Mouse (Mus musculus): Measurements from ENCODE around the gene Hmgb3.

DNA sequence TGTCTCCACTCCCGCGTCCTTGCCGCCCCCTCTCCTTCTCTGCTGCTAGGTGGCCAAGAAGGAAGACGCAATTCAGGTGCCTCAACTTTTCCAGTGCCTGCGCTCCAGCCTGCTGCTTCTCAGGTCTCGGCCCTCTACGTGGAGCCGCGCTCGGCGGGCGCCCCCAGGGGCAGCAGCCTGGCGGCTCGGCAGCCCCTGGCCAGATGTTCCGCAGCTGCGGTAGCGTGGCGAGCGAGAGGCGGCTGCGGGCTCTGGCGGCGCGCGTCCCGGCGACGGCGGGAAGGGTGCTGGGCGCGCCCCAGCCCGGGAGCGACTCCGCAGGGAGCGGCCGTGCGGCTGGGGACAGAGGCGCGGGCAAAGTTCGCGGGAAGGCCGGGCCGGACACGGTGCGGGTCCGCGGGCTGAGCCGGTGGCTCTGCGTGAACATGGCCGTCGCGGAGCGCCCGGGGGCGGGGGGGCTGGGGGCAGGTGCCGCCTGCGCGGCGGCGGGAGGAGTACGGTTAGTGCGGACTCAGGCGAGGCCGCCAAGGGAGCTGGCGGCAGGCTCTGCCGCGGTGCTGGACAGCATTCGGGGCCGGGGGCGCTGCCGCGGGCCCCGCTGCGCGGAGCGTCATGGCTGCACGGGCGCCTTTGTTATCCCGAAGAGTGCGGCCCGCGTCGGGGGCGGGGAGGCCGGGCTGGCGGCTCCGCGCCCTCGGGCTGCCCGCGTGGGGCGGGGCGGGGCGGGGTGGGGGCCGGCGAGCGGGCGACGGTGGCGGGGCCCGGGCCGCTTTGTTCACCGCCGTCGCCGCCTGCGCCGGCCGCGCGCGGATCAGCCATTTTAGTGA is 610 bp downstream of the Hmgb3 start:
- TF ChIP-seq CTCF (IDR thresholded peaks at IDR 0.05; ENCODE audit: control insufficient read depth, insufficient read depth, low read length) (no peak), POLR2A (IDR thresholded peaks at IDR 0.05; ENCODE audit: borderline replicate concordance, control insufficient read depth, low read depth, low read length) (no peak)
